Mouse (Mus musculus) liver, adult 2 months (tissue): ENCODE measurements around the gene Olfr1240.

Experiments
- CTCF ChIP-seq: fragments of 200-500 bp; IDR thresholded peaks from 2 replicates; pipeline ENCODE4 v1.5.1; 2011; ENCODE audit warnings: low read depth, low read length, control low read depth
- POLR2A ChIP-seq: fragments of 200-500 bp; IDR thresholded peaks from 2 replicates; pipeline ENCODE4 v1.6.1; 2011; ENCODE audit warnings: low read length, control low read depth; ENCODE audit not compliant: insufficient read depth; ENCODE audit errors: extremely low read depth

DNA sequence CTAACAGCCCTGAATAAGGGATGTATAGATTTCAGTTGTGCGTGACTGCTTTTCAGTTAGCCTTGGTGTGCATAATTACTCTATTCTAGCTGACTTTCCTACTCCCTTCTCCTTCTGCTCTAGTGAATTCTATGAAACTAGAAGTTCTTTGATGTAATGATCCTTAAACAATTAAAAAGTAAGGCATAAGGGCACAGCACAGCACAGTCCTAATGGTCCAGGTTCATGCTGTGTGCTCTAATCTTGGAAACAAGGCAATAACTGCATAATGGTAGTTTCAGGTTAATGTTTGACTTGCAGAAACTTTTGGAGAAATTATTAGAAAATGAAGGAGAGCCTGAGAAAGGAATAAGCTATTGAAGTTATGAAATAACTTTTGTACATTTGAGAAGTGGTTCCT, 28.2 kb downstream of the Olfr1240 start:
- no peak for TF ChIP-seq CTCF
- no peak for TF ChIP-seq POLR2A
